Mouse (Mus musculus) small intestine, adult 2 months (tissue): Measurements from ENCODE around the gene Agbl5. TPM values are rescaled to one million over a fixed set of nuclear protein-coding genes. Genes with fewer than 3 reads are reported as not detected.

ENCODE experiments used
- H3K27ac ChIP-seq: fragments of 200-500 bp; 2 replicates; pipeline ENCODE4 v1.5.1; 2012; ENCODE audit warnings: low read depth, low read length, control low read depth, inconsistent platforms; ENCODE audit not compliant: insufficient read depth
- H3K27me3 ChIP-seq: fragments of 200-500 bp; 2 replicates; pipeline ENCODE4 v1.6.1; 2012; ENCODE audit warnings: mild to moderate bottlenecking, moderate library complexity, low read length, inconsistent platforms; ENCODE audit not compliant: control insufficient read depth, insufficient read depth
- H3K36me3 ChIP-seq: fragments of 200-500 bp; 2 replicates; pipeline ENCODE4 v1.6.1; 2012; ENCODE audit warnings: mild to moderate bottlenecking, low read length, control low read depth, inconsistent platforms; ENCODE audit not compliant: control insufficient read depth, insufficient read depth
- H3K4me1 ChIP-seq: fragments of 200-500 bp; 2 replicates; pipeline ENCODE4 v1.6.1; 2012; ENCODE audit warnings: low read length, inconsistent platforms, mixed read lengths; ENCODE audit not compliant: control insufficient read depth, insufficient read depth, insufficient read length
- H3K4me3 ChIP-seq: fragments of 200-500 bp; 2 replicates; pipeline ENCODE4 v1.5.1; 2012; ENCODE audit warnings: low read depth, mild to moderate bottlenecking, control low read depth, inconsistent platforms, low read length, moderate library complexity
- CTCF ChIP-seq: fragments of 200-500 bp; IDR thresholded peaks from 2 replicates; pipeline ENCODE4 v1.5.1; 2012; ENCODE audit warnings: low read depth, mild to moderate bottlenecking, control low read depth, inconsistent platforms, low read length, moderate library complexity, mixed read lengths; ENCODE audit not compliant: insufficient replicate concordance, insufficient read length; ENCODE audit errors: extremely low read depth
- POLR2A ChIP-seq: fragments of 200-500 bp; IDR thresholded peaks from 2 replicates; pipeline ENCODE4 v1.6.1; 2012; ENCODE audit warnings: low read depth, mild to moderate bottlenecking, control low read depth, inconsistent platforms, low read length, moderate library complexity
- WGBS: fragments of 180-500 bp; shearing (Covaris S2); methylation state at CpG from one replicate; pipeline ENCODE4 v1.1.7; 2018; 5-methylcytosine and 5-hydroxymethylcytosine counted together
- polyA plus RNA-seq: library from polyadenylated mRNA; depleted of rRNA; stranded (reverse); fragments of >200 nt; gene quantifications from 2 replicates; pipeline ENCODE4 v1.2.3, GENCODE M21; 2012

Agbl5 gene
- polyA plus RNA-seq, 1 experiment = 10.2 TPM

DNA sequence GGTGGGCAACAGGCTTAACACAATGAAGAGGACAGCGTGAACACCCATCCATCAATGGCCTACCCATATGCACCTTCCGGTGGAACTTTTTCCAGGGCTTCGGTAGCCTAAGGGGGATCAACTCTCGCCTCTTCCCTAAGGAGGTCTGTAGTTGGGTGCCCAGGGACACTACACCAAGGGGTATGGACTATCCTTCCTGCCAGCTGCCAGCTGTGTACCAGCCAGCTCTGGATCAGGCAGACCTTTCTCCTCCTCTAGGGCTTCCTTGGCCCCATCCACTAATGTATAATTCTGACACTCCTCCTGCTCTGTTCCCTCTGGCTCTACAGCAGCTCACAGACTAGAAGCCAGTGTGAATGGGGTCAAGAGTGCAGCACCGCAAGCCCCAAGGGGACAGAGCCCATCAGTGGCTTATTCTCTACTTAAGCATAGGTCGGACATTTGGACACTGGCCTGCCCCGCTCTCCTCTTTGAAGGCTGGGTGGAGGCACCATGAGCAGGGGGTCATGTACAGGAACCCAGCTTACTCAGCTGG is 25.7 kb downstream of the Agbl5 start:
- peak overlapping the region; percentile 53 for H3K4me3 ChIP-seq
- H3K27ac ChIP-seq = peak overlapping the region; percentile 79
- peaks cover 18% of the 10 kb centered on the region for H3K4me1 ChIP-seq
- no peaks in the 10 kb centered on the region for H3K27me3 ChIP-seq
- no peak for TF ChIP-seq POLR2A
- TF ChIP-seq CTCF = no peak
- 71% methylated on average over 7 of the region's 7 CpGs for WGBS
- no peaks in the 10 kb centered on the region; the same call in 1 of the 2 replicates for H3K36me3 ChIP-seq

DNA sequence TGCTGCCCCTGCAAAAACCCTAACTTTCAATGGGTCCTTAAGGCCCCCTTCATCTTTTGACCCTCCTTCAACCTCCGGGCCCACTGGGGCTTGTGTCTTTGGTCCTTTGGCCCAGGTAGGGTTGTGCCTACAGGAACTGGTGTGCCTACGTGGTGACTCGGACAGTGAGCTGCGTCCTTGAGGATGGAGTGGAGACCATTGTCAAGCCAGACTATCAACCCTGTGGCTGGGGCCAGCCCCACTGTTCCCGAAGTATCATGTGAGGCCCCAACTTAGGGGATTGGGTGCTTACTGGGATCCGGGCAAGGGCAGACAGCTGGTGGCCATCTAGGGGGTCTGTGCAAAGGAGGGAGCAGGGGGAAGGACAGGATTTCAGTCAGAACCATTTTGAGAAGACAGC is 26.4 kb downstream of the Agbl5 start:
- WGBS = 77% methylated on average over 6 of the region's 6 CpGs
- Histone ChIP-seq H3K27ac (peak overlapping the region; percentile 24), H3K4me1 (peaks cover 15% of the 10 kb centered on the region), H3K36me3 (no peaks in the 10 kb centered on the region; the same call in 1 of the 2 replicates), H3K27me3 (no peaks in the 10 kb centered on the region), H3K4me3 (peak overlapping the region; percentile 46)
- TF ChIP-seq CTCF = no peak
- no peak for TF ChIP-seq POLR2A

DNA sequence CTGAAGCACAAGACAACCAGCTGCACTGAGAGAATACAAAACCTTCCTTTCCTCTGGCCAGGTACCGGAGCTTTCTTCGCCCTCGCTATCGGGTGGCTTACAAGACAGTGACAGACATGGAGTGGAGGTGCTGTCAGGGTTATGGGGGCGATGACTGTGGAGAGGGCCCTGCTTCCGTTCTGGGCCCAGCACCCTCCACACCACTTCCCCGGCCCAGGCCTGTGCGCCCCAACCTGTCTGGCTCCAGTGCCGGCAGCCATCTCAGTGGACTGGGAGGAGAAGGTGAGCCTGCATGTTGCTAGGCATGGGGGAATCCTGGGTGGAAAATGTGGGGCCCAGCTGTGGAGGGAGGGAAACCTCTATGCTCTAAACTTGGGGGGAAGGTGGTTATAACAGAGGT is 27.0 kb downstream of the Agbl5 start:
- H3K4me3 ChIP-seq = peak overlapping the region; percentile 46
- H3K36me3 ChIP-seq = no peaks in the 10 kb centered on the region; the same call in 1 of the 2 replicates
- H3K27me3 ChIP-seq = no peaks in the 10 kb centered on the region
- TF ChIP-seq CTCF (no peak), POLR2A (no peak)
- peaks cover 15% of the 10 kb centered on the region for H3K4me1 ChIP-seq
- peak overlapping the region; percentile 24 for H3K27ac ChIP-seq
- 57% methylated on average over 9 of the region's 9 CpGs for WGBS

DNA sequence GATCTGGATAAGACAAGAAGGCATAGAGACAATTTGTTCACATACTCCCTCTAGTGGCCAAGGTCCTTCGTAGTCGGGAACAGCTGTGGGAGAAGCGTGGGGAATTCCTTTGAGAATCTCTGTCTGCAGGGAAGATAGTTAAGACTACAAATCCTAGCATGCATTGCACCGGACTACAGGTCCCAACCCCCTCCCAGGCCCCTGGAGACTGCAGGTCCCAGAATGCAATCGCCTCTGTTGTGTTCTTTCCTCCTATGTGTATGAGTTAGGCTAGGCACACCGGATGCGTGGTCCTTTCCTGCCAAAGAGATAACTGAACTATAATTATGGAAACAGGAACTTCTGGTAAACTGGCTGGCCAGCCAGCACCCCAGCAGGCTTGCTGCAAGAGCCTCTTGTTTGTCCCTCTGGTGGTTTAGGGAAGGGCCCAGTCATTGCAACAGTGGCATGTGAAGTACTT is 27.5 kb downstream of the Agbl5 start:
- Histone ChIP-seq H3K27me3 (no peaks in the 10 kb centered on the region), H3K4me3 (no peak overlapping the region), H3K27ac (peak overlapping the region; percentile 27; the same call in 1 of the 2 replicates), H3K4me1 (peaks cover 11% of the 10 kb centered on the region), H3K36me3 (no peaks in the 10 kb centered on the region; the same call in 1 of the 2 replicates)
- WGBS = 2% methylated on average over 7 of the region's 7 CpGs
- TF ChIP-seq CTCF (peak; percentile 53; the same call in 1 of the 2 replicates), POLR2A (no peak)

DNA sequence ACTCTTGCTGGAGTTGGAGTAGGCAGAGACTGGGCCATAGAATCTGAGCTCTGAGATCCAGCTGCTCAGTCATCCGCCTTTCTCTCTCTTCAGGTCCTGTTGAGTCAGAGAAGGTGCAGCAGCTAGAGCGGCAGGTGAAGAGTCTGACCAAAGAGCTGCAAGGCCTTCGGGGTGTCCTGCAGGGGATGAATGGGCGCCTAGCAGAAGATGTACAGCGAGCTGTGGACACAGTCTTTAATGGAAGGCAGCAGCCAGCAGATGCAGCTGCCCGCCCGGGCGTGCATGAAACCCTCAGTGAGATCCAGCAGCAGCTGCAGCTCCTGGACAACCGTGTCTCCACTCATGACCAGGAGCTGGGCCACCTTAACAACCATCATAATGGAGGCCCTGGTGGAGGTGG is 28.3 kb downstream of the Agbl5 start:
- H3K27me3 ChIP-seq = no peaks in the 10 kb centered on the region
- no peak overlapping the region for H3K4me3 ChIP-seq
- TF ChIP-seq CTCF = no peak
- no peak for TF ChIP-seq POLR2A
- no peaks in the 10 kb centered on the region; the same call in 1 of the 2 replicates for H3K36me3 ChIP-seq
- H3K4me1 ChIP-seq = peaks cover 11% of the 10 kb centered on the region
- WGBS = 91% methylated on average over 9 of the region's 9 CpGs
- peak overlapping the region; percentile 27; the same call in 1 of the 2 replicates for H3K27ac ChIP-seq

DNA sequence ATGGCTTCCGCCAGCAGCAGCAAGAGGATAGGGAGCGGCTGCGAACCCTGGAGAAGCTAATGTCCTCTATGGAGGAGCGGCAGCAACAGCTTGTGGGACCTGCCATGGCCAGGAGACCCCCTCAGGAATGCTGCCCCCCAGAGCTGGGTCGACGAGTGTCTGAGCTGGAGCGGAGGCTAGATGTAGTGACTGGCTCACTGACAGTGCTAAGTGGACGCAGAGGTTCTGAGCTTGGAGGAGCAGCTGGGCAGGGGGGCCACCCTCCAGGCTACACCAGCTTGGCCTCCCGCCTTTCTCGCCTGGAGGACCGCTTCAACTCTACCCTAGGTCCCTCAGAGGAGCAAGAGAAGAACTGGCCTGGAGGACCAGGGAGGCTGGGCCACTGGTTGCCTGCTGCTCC is 28.9 kb downstream of the Agbl5 start:
- 91% methylated on average over 11 of the region's 11 CpGs for WGBS
- Histone ChIP-seq H3K4me1 (peaks cover 10% of the 10 kb centered on the region), H3K36me3 (no peaks in the 10 kb centered on the region; the same call in 1 of the 2 replicates), H3K4me3 (no peak overlapping the region), H3K27me3 (no peaks in the 10 kb centered on the region), H3K27ac (no peak overlapping the region)
- TF ChIP-seq CTCF (no peak), POLR2A (no peak)

DNA sequence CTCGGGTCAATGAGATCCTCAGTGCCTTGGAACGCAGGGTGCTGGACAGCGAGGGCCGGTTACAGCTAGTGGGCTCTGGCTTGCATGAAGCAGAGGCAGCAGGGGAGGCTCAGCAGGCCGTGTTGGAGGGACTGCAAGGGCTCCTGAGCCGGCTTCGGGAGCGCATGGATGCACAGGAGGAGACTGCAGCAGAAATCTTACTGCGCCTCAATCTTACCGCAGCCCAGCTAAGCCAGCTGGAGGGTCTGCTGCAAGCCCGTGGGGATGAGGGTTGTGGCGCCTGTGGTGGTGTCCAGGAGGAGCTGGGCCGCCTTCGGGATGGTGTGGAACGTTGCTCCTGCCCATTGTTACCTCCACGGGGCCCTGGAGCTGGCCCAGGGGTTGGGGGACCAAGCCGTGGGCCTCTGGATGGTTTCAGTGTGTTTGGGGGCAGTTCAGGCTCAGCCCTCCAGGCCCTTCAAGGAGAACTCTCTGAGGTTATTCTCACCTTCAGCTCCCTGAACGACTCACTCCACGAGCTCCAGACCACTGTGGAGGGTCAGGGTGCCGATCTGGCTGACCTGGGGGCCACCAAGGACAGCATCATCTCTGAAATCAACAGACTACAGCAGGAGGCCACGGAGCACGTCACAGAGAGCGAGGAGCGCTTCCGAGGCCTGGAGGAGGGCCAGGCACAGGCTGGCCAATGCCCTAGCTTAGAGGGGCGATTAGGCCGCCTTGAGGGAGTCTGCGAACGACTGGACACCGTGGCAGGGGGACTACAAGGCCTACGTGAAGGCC is 29.6 kb downstream of the Agbl5 start:
- Histone ChIP-seq H3K27me3 (no peaks in the 10 kb centered on the region), H3K27ac (no peak overlapping the region), H3K36me3 (no peaks in the 10 kb centered on the region; the same call in 1 of the 2 replicates), H3K4me1 (peaks cover 8% of the 10 kb centered on the region), H3K4me3 (no peak overlapping the region)
- TF ChIP-seq CTCF = no peak
- no peak for TF ChIP-seq POLR2A
- 91% methylated on average over 31 of the region's 31 CpGs for WGBS
